Mouse (Mus musculus): ENCODE measurements around the gene Gls2.

DNA sequence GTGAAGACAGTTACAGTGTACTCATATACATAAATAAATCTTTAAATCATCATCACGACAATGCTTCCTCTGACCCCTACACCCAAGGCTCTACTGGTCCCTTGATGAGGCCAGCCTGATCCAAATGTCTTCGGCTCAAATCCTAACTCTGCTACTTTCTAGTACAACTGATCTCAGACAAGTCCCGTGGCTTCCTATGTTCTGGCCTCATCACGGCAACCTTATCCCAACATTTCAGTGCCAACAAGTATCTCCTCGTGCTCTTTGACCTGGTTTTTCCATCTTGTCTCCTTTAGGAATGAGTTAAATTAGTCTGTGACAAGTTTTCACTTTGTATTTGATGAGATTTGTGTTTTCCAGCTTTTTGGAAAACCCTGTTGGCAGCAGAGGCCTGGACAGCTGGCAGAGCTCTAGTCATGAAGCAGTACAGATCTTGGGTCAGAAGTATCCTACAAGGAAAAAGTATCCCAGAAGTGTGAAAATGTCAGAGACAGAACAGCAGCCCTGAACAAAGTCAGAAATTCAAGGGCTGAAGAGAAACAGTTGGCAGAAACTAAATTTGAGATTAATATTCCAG, 45.4 kb upstream of the Gls2 start:
- TF ChIP-seq POLR2A (IDR thresholded peaks at IDR 0.05; ENCODE audit: insufficient read depth, low read length) (no peak), CTCF (IDR thresholded peaks at IDR 0.05; ENCODE audit: low read depth, low read length) (no peak)

Measured in ES-Bruce4 (cell line).